Mouse (Mus musculus) heart, postnatal 10 days (tissue): Measurements from ENCODE around the gene Anpep. TPM values are rescaled to one million over a fixed set of nuclear protein-coding genes. Genes with fewer than 3 reads are reported as not detected.

Source experiments
- DNase-seq, 2 experiments: peaks; one replicate each; pipeline ENCODE4 v3.0.0; 2021
- intact Hi-C: fragments of 180-260 bp; cut with DNase I; formaldehyde crosslinking; loops from one replicate; pipeline ENCODE4 v1.15.1; 2025
- total RNA-seq, 2 experiments: library from RNA; stranded (reverse); gene quantifications; 2 replicates each; pipeline ENCODE4 v1.2.3; 2021

The Anpep gene
- 10 to 100 TPM; 26.6 to 29.3 TPM for total RNA-seq

DNA sequence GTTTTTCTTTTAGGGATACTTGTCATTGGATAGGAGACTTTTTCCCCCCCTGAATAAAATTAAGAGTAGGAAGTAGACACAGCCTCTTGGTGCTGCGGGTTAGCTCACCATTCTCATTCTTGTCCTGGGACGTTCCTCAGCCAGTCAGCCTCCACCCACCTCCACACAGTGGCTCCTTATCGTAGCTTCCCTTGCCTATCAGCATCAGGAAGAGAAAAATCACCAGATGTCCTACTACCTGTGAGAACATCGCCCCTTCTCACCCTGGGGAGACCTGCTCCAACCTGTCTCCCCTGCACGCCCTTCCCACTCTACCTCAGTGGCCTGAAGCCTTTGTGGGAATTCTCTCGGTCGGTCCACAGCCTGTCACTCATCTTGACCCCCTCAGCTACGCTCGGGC lies at the start of gene Anpep:
Anpep (minus strand) TSS at position 249 of the 400 bp plus-strand sequence.
- DNase-seq = no peak
- intact Hi-C loops = no loop called here

DNA sequence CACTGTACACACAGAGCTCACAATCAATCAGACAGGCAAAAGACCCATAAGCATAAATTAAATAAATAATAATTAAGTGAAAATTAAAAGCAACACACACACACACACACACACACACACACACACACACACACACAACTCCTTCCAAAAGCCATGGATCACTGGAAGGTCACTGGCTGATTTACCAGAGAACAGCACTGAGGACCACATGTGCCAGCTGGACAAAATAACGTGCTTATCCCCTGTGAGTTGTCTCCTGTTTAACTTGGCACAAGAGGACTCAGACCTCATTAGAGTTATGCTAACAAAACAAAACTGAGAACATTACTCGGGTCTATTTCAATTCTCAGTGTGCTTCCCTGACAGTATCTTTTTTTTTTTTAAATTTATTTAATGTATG lies 46.5 kb upstream of the Anpep start:
- DNase-seq = peak; percentile 56 to 59
- intact Hi-C loops = no loop called here

DNA sequence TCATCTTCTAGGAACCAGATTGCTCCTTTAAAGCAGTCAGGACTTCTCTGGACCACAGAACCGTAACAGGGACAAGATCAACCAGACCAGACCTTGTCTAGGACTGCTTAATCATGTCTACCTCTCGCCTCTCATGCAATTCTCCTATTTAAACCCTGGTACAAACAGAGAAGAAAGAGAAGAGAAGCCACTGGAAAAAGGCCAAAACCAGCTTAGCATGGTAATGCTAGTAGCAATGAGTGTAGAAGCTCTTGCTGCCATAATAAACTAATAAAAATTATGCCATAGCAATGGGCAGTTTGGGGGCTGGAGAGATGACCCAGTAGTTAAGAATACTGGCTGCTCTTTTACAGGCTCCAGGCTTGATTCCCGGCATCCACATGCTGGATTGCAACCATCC lies 46.1 kb upstream of the Anpep start:
- intact Hi-C loops = no loop called here
- no peak for DNase-seq

DNA sequence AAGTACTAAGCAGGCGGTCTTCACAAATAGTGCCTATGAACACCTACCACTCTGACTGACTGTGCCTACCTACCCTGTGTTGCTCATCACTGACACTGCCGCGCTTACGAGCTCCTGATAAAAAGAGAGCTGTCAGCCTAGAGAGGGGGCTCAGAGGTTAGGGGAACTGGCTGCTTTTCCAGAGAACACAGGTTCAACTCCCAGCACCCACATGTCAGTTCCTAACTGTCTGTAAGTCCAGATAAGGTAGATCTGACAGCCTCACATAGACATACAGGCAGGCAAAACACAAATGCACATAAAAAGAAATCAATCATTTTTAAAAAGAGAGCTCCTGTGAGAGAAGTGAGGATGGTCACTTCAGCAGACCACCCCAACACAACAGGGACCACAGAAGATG lies 44.3 kb upstream of the Anpep start:
- intact Hi-C loops = no loop called here
- no peak for DNase-seq

DNA sequence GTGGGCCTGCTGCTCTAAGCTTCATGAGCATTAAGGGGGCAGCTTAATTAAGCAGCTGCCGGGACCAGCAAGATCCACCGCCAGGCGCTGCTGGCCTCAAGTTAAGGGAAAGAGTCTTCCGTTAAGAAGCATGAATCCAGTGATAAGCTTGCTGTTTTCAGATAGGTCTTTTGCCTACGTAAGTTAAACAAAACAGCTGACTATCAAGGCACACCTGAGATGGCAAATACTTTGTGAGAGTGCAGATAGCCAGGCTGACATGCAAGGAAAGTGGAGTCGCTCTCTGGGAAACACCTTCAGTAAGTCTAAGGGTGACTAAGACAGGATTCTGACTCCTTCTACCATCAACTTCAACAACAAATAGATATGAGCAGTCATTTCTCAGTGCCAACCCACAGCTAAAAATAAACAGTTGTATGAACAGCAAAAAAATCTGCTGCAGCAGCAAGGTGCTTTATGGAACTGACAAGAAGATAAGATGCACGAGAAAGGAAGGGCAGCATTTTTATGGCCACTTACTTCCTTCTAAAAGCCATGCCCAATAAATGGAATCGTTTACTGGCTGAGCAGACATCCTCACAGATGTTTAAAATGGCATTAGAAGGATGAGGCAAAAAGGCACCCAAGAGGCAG lies 42.4 kb upstream of the Anpep start:
- no peak for DNase-seq
- intact Hi-C loops = no loop called here

DNA sequence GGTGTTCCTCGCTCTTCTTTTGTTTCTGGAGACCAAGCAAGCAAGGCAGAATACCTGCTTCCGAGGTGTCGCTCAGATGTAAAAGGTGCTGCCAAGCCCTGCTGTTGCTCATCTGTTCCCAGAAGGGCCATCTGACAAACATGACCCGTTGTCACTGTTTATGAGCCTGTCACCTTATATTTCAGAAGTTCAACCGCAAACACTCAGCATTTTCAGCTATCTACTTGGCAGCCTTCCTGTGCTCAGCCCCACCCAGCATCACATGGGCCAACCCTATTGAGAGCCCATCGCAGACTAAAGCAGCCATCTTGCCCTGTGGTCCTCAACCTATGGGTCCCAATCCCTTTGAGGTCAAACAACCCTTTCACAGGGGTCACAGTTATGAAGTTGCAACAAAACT lies 39.9 kb upstream of the Anpep start:
- DNase-seq = no peak
- intact Hi-C loops = no loop called here

DNA sequence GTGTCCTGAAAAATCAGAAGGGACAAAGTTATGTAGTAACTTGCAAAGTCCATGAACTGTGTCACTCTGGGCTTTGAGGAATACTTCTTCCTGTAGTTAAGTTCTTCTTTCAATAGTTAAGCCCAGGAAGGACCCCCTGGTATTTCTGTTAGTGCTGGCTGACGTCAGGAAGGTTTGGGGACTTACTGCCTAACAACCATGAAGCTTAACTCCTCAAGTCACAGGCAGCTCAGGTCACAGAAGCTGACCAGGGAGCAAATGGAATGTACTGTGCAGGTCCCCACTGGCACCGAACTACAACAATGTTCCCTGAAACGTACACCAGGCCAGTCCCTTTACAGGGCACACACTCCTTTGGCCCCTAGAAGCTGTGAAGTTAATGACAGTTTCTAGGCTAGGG lies 34.4 kb upstream of the Anpep start:
- DNase-seq = no peak
- intact Hi-C loops = no loop called here

DNA sequence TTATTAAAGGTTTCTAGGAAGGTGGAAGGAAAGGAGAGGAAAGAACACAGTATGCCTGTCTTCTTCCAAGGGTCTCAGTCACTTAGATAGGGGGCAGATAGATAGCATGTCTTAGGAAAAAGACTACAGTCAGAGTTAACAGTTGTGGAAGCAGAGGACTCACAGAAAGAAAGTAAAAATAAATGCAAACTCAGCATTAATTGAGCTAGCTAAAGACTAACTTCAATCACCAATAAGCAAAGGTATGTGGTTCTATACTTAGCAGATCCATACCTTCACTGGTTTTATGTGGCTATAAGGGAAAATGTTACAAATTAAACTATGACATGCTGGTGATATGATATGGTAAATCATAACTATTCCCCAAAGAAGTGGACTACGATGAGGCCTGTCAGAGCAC lies 33.9 kb upstream of the Anpep start:
- DNase-seq = no peak
- intact Hi-C loops = no loop called here

DNA sequence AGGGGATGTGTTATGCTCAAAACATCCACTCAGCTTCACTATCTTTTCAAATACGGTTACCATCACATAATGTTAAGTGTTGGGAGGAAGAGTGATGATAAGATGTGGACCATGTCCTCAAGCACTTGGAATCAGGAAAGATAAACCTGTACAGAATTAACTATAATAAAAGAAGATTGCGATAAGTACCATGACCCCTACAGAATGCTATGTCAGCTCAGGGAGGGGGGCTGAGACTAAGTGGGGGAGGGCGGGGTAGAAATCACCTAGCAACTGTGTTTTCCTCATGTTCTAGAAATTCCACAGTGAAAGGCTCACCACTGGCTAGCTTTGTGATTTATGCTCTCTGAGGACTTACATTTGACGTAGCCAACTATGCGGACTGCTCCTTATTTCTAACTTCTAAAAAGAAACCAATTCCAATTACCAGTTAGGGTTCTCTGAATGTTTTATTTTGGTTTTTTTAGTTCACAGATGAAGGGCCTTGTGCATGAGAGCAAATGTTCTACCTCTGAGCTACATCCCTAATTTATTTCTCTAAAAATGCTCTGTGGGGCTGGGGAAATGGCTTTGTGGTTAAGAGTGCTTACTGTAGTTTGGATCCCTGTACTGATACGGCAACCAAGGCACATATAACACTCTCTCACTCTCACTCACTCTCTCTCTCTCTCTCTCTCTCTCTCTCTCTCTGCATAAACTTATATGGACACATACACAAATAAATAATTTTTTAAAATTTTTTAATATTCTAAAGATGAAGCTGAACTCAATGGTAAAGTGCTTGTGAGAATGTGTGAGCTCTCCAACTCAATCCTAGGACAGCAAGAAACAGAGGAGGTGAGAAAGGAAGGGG lies 31.9 kb upstream of the Anpep start:
- intact Hi-C loops = no loop called here
- no peak for DNase-seq

DNA sequence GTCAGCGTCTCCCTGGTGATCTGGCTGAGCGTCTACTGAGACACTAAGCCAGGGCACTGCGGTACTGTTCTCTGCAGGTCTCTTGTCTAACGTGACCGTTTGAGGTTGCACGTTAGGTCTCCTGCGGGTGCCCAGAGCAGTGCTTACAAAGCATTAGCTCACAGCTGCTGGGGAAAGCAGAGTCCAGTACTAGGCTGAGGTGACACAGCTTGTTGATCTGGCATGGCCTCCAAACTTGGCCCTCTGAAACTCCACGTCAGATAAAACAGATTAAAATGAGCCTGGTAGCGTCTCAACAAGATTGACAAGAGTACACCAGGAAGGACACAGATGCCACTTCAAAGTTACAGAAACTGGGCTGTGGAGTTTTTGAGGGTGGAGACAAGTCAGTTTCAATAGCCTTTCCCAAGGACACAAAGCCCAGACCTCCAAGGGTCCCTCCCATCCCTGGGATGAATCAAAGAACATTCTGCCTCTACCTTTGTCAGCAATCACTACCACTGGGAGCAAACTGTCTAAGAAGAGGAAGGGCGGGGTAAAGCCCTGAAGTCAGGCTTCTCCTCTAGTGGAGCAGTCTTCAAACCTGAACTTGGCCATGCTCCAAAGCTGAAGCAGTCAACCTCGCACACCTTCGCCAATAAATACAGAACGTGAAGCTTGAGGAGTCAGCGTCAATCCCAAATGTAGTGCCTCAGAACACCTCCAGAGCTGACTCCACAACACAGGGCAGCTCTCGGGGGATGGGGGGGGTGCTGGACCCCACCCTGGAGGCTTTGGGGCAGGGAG lies 29.8 kb upstream of the Anpep start:
- no peak for DNase-seq
- intact Hi-C loops = no loop called here

DNA sequence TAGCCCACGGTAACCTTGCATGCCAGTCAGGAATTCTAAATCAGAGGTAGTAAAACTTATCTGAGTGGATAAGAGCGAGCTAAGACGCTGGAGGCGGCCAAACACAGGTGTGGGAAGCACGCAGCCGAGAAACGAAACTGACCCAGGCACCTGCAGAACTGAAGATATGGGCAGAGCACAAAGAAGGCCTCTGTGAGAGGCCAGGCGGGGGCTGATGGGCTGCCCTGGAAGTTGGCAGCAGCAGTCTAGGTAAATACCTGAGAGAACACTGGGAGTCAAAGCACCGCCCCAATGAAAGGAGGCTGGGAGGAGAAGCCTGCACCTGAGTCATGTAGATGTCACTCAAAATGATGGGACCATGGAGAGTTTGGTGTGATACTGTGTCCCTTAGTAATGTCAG lies 27.7 kb upstream of the Anpep start:
- DNase-seq = no peak

DNA sequence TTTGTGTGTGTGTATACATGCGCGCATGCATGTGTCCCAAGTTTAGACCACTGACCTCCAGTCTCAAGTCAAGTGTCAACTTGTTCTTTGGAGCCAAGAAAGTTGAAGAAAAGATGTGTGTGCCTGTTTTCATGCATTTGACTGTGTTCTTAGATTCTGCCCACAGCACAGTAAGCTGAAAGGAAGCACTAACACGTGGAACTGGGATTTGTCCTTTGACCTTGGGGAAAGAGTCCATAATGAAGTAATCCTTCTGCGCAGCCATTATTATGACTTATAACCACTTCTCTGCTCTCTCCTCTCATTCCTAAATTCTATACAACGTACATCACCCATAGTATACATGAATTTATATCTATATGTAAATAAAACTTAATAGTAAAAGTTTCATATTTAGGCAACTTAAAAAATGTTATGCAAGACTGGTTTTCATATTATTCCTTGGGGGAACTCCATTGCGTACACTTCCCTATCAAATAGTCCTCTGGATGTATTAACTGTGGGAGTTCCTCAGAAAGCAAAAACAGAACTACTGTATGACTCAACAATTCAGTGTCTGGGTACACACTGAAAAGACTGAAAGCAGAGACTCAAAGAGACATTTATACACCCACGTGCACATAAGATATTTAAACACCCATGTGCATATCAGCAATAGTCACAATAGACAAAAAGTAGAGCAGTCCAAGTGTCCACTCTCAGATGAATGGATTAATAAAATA lies 22.9 kb upstream of the Anpep start:
- intact Hi-C loops = no loop called here
- DNase-seq = no peak

More for the DNA sequence above, 27.7 kb upstream of the Anpep start:
- intact Hi-C loops = no loop called here

DNA sequence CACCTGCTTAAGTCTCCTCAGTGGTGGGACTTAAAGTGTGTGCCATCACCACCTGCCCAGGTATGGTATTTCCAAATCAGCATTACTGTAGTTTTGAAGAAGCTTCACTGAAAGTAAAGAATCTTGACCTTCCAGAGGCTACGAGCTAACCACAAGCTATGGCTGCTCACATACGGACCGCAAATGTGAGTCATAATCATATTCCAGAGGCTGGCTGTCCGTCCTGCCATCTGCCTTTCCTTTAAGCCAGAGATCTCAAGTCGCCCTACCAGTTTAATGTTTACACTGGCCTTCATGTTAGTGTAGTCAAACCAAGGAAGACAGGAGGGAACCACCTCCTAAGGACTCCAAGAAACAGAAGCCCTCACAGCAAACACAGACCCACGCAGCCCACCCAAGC lies 21.0 kb upstream of the Anpep start:
- intact Hi-C loops = no loop called here
- no peak for DNase-seq

DNA sequence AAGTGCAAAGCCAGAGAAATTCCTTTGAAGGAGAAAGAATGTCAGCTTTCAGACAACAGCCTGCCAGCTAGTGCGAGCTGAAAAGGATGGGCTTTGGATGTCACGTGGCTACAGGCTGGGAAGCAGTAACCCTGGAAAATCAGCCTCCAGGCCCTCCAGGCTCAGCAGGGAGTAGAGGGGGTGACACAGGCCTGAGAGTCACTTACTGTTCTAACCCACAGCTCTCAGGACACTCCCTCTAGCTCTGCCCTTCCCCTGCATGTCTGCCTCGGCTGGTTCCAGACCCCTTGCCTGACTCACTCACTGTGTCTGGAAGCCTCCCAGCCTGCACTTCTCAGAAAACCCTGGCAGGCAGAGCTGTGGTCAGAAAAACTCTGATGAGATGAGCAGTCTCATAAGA lies 20.1 kb upstream of the Anpep start:
- peak; percentile 41 to 57 for DNase-seq
- intact Hi-C loops = no loop called here

DNA sequence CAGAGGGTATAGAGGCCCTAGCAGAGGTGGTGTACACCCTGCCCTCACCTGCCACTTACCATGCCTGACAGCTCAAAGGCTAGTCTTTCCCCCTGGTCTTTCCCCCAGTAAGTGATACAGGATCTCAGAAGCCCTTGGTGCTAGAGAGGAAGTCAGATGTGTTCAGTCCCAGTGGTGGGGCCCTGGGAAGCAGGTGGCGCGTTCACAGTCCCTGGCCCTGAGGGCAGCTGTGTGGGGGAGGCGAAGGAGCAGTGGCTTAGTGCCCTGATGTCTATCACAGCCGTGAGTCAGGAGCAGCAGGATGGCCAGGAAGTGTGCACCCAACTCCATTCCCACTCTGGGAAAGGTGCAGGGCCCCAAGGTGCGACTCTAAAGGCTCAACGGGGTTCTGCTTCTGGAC lies 19.2 kb upstream of the Anpep start:
- no peak for DNase-seq

DNA sequence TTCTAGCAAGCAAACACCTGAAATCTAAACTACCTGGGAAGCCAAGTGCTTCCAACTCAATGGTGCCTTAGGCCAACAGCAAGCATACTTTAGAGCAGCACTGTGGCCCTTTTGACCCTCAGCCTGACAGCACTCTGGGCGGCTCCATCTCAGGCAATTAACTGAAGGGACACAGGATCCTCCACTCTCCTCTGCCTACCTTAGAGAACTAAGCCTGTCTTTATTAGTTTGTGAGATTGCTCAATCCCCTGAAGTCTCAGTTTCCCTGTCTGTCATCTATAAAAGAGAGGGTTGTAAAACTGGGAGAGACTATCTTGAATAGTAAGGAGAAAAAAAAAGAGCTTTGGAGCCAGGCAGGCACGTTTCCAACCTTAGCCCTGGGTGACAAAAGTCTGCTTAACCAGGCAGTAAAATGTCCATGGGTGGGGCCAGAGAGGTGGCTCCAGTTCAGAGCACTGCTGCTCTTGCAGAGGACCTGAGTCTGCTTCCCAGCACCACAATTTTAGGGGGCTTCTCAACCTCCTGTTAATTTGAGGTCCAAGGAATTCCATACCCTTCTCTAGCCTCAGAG lies 17.7 kb upstream of the Anpep start:
- no peak for DNase-seq
- intact Hi-C loops = no loop called here

More for the DNA sequence above, 19.2 kb upstream of the Anpep start:
- intact Hi-C loops = no loop called here

DNA sequence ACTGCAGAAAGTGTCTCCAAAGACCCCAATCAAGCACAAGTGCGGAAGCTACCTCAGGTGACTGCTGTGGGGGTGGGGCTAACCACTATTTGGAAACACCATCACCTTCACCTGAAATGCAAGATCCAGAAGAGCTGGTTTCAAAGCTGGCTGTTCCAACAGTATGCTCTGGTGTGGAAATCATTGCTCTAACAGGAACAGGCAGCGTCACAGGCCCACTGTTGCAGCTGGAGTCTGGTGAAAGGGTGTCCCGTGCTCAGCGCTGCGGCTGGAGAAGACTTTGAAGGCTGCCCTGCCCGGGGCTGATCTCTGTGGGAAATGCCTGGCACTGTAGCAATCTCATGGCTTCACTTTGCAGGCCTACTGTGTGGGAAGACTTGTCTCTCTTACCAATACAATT lies 12.5 kb upstream of the Anpep start:
- DNase-seq = no peak
- intact Hi-C loops = no loop called here

DNA sequence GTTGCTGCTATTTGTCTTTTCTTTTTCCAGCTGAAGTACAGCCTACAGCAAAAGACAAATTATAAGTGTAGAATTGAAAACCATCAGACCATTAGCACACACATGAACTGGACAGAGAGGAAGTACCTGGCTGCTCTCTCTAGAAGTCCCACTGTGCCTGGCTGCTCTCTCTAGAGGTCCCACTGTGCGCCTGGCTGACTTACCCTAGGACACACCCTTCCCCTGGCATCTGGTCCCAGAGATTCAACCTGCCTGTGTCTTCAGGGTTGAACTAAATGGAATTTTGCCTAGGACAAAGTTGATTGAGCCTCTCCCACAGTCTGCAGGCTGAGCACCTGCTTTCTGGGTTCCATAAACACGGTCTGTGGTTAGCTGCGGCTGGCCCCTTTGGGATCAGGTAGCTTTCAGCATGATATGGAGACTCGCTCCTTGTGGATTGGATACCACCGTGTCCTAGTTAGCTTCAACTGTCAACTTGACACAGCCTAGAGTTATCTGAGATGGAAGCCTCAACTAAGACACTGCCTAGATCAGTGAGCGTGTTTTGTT lies 11.0 kb upstream of the Anpep start:
- intact Hi-C loops = no loop called here
- no peak for DNase-seq

DNA sequence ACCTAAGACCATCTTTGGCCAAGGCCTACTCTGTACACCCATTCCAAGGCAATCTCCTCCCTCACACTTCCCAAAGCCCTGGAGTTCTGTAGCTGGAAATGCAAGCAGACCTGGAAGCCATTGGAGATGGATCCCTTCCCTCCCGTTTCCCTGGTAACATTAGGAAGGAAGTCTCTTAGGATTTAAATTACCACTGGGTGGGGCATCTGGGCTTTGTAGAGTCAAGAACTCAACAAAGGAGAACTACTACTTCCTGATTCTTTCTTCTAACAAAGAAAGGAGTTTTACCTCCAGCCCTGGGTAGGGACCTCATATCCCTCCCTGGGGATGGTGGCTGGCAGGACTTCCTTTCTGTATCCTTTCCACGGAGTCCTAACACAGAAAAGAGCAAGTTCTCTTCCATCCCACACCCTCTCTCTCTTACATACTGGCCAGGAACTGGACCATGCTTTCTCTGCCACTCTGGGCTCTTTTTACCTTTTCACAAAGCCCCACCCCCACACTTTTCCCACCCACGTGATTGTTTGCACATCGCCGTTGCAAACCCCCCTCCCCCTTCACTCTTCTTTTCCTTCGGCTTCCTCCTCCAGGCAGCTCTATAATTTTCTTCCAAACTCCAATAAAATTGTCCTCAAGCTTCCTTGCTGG lies 8.3 kb upstream of the Anpep start:
- DNase-seq = no peak
- intact Hi-C loops = no loop called here

DNA sequence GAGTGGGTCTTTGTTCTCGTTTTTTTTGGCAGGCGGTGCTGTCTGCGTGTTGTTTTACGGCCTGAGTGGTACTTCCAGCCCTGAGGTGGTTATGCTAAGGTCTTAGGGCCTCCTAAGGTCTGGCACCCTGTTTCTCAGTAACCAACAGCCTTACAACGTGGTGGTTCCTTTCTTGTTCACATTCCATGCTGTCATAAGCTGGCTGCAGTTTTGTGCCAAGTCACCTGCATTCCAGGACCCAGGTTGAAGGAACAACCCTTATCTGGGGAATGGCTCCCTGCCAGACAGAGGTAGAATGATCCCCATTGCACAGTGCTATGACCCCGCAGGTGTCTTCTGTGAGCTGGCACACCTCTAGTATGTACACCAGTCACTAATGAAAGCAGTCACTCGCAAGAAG lies 7.6 kb upstream of the Anpep start:
- intact Hi-C loops = no loop called here
- no peak for DNase-seq
